Mouse (Mus musculus): Measurements from ENCODE around the gene Pfn4. TPM values are rescaled to one million over a fixed set of nuclear protein-coding genes. Genes with fewer than 3 reads are reported as not detected.
A peak's percentile ranks its signal among the peaks of the same experiment; 100 is the strongest.
"Not testable (repeated sequence)": the region's sequence is repeated elsewhere in the genome, so short reads cannot be mapped to it uniquely, and the experiment has no call there.

The Pfn4 gene
- polyA plus RNA-seq, 1 experiment from 2014 or later: 5.8 TPM

- Histone ChIP-seq H3K4me3 (no peak overlapping the region), H3K27me3 (no peaks in the 10 kb centered on the region), H3K9ac (no peak overlapping the region), H3K36me3 (no peaks in the 10 kb centered on the region), H3K9me3 (replicated peaks) (no peaks in the 10 kb centered on the region), H3K27ac (no peak overlapping the region), H3K4me1 (no peaks in the 10 kb centered on the region), H3K4me2 (replicated peaks) (no peak overlapping the region)
- 93% methylated on average over 1 of the region's 1 CpGs for WGBS
- no peak for ATAC-seq (ENCODE audit: low FRiP score)
These were observed 11.8 kb upstream of the Pfn4 start for GRCm38 (mm10) chr12:4757060-4757459.

- peak; percentile 44 for ATAC-seq (ENCODE audit: low FRiP score)
- Histone ChIP-seq H3K36me3 (no peaks in the 10 kb centered on the region), H3K27me3 (no peaks in the 10 kb centered on the region), H3K9ac (peak overlapping the region; percentile 78), H3K9me3 (replicated peaks) (no peaks in the 10 kb centered on the region), H3K4me1 (peaks cover 3% of the 10 kb centered on the region), H3K27ac (peak overlapping the region; percentile 94), H3K4me2 (replicated peaks) (peak overlapping the region; percentile 66), H3K4me3 (peak overlapping the region; percentile 68)
- WGBS: 20% methylated on average over 13 of the region's 13 CpGs
These were observed 506 bp downstream of the Pfn4 start for GRCm38 (mm10) chr12:4769333-4769723.

GRCm38 (mm10) chr12:4774895-4775587, 6.2 kb downstream of the Pfn4 start:
- Histone ChIP-seq H3K4me2 (replicated peaks) (no peak overlapping the region), H3K4me3 (no peak overlapping the region), H3K27me3 (no peaks in the 10 kb centered on the region), H3K4me1 (no peaks in the 10 kb centered on the region), H3K27ac (no peak overlapping the region), H3K9me3 (replicated peaks) (no peaks in the 10 kb centered on the region), H3K9ac (no peak overlapping the region), H3K36me3 (no peaks in the 10 kb centered on the region)
- ATAC-seq (ENCODE audit: low FRiP score): no peak
- WGBS: 94% methylated on average over 8 of the region's 8 CpGs

GRCm38 (mm10) chr12:4775588-4775949, 6.7 kb downstream of the Pfn4 start:
- no peaks in the 10 kb centered on the region for H3K4me1 ChIP-seq
- H3K4me2 ChIP-seq (replicated peaks): no peak overlapping the region
- WGBS: 79% methylated on average over 9 of the region's 9 CpGs
- H3K36me3 ChIP-seq: no peaks in the 10 kb centered on the region
- no peaks in the 10 kb centered on the region for H3K27me3 ChIP-seq
- no peak overlapping the region for H3K9ac ChIP-seq
- no peak overlapping the region for H3K4me3 ChIP-seq
- no peaks in the 10 kb centered on the region for H3K9me3 ChIP-seq (replicated peaks)
- no peak for ATAC-seq (ENCODE audit: low FRiP score)
- no peak overlapping the region for H3K27ac ChIP-seq

GRCm38 (mm10) chr12:4777734-4778133, 8.9 kb downstream of the Pfn4 start:
- Histone ChIP-seq H3K27me3 (no peaks in the 10 kb centered on the region), H3K9me3 (replicated peaks) (no peaks in the 10 kb centered on the region), H3K4me2 (replicated peaks) (no peak overlapping the region), H3K9ac (no peak overlapping the region), H3K4me1 (no peaks in the 10 kb centered on the region), H3K36me3 (no peaks in the 10 kb centered on the region), H3K27ac (no peak overlapping the region), H3K4me3 (no peak overlapping the region)
- 91% methylated on average over 6 of the region's 6 CpGs for WGBS
- ATAC-seq (ENCODE audit: low FRiP score): no peak

GRCm38 (mm10) chr12:4780245-4780644, 11.4 kb downstream of the Pfn4 start:
- no peak for ATAC-seq (ENCODE audit: low FRiP score)
- no peak overlapping the region for H3K4me2 ChIP-seq (replicated peaks)
- H3K4me3 ChIP-seq: no peak overlapping the region
- whole genome bisulfite sequencing: 74% methylated on average over 2 of the region's 2 CpGs
- no peaks in the 10 kb centered on the region for H3K36me3 ChIP-seq
- H3K27me3 ChIP-seq: no peaks in the 10 kb centered on the region
- H3K4me1 ChIP-seq: no peaks in the 10 kb centered on the region
- H3K9me3 ChIP-seq (replicated peaks): no peaks in the 10 kb centered on the region
- no peak overlapping the region for H3K9ac ChIP-seq
- H3K27ac ChIP-seq: no peak overlapping the region

GRCm38 (mm10) chr12:4781270-4781669, 12.4 kb downstream of the Pfn4 start:
- no peaks in the 10 kb centered on the region for H3K27me3 ChIP-seq
- no peaks in the 10 kb centered on the region for H3K9me3 ChIP-seq (replicated peaks)
- H3K4me3 ChIP-seq: no peak overlapping the region
- no peak for ATAC-seq (ENCODE audit: low FRiP score)
- no peak overlapping the region for H3K27ac ChIP-seq
- no peak overlapping the region for H3K9ac ChIP-seq
- H3K4me2 ChIP-seq (replicated peaks): no peak overlapping the region
- WGBS: 85% methylated on average over 1 of the region's 1 CpGs
- no peaks in the 10 kb centered on the region for H3K4me1 ChIP-seq
- H3K36me3 ChIP-seq: no peaks in the 10 kb centered on the region

- H3K27ac ChIP-seq; ATAC-seq (ENCODE audit: low FRiP score); H3K4me2 ChIP-seq (replicated peaks); H3K36me3 ChIP-seq; H3K9ac ChIP-seq; H3K9me3 ChIP-seq (replicated peaks); H3K27me3 ChIP-seq; H3K4me1 ChIP-seq; H3K4me3 ChIP-seq: not testable (repeated sequence)
- 95% methylated on average over 9 of the region's 9 CpGs for WGBS
These were observed 13.0 kb downstream of the Pfn4 start for GRCm38 (mm10) chr12:4781725-4782404.

- no peaks in the 10 kb centered on the region for H3K36me3 ChIP-seq
- H3K27me3 ChIP-seq: no peaks in the 10 kb centered on the region
- H3K4me1 ChIP-seq: no peaks in the 10 kb centered on the region
- ATAC-seq (ENCODE audit: low FRiP score): no peak
- H3K9ac ChIP-seq: no peak overlapping the region
- H3K27ac ChIP-seq: no peak overlapping the region
- no peaks in the 10 kb centered on the region for H3K9me3 ChIP-seq (replicated peaks)
- H3K4me3 ChIP-seq: no peak overlapping the region
- 41% methylated on average over 5 of the region's 5 CpGs for WGBS
- H3K4me2 ChIP-seq (replicated peaks): no peak overlapping the region
These were observed 14.8 kb downstream of the Pfn4 start for GRCm38 (mm10) chr12:4783598-4783997.

- Histone ChIP-seq H3K9me3 (replicated peaks) (no peaks in the 10 kb centered on the region), H3K4me1 (no peaks in the 10 kb centered on the region), H3K27me3 (no peaks in the 10 kb centered on the region), H3K4me2 (replicated peaks) (no peak overlapping the region), H3K4me3 (no peak overlapping the region), H3K36me3 (no peaks in the 10 kb centered on the region), H3K27ac (no peak overlapping the region), H3K9ac (no peak overlapping the region)
- ATAC-seq (ENCODE audit: low FRiP score): no peak
- WGBS: 79% methylated on average over 2 of the region's 2 CpGs
These were observed 15.6 kb downstream of the Pfn4 start for GRCm38 (mm10) chr12:4784466-4784865.

GRCm38 (mm10) chr12:4788128-4788527, 19.3 kb downstream of the Pfn4 start:
- 95% methylated on average over 25 of the region's 25 CpGs for WGBS
- H3K27ac ChIP-seq; H3K4me2 ChIP-seq (replicated peaks); H3K4me3 ChIP-seq; H3K36me3 ChIP-seq; H3K4me1 ChIP-seq; H3K27me3 ChIP-seq; H3K9me3 ChIP-seq (replicated peaks); H3K9ac ChIP-seq; ATAC-seq (ENCODE audit: low FRiP score): not testable (repeated sequence)

- Histone ChIP-seq H3K9me3 (replicated peaks) (no peaks in the 10 kb centered on the region), H3K4me1 (no peaks in the 10 kb centered on the region), H3K36me3 (no peaks in the 10 kb centered on the region), H3K4me2 (replicated peaks) (no peak overlapping the region), H3K4me3 (no peak overlapping the region), H3K27ac (no peak overlapping the region), H3K9ac (no peak overlapping the region), H3K27me3 (no peaks in the 10 kb centered on the region)
- WGBS: 60% methylated on average over 1 of the region's 1 CpGs
- ATAC-seq (ENCODE audit: low FRiP score): no peak
These were observed 24.9 kb downstream of the Pfn4 start for GRCm38 (mm10) chr12:4793718-4794117.

GRCm38 (mm10) chr12:4797471-4797870, 28.6 kb downstream of the Pfn4 start:
- H3K4me1 ChIP-seq; H3K36me3 ChIP-seq; H3K4me2 ChIP-seq (replicated peaks); H3K9me3 ChIP-seq (replicated peaks); H3K27me3 ChIP-seq; H3K9ac ChIP-seq; H3K4me3 ChIP-seq; H3K27ac ChIP-seq; ATAC-seq (ENCODE audit: low FRiP score): not testable (repeated sequence)
- 77% methylated on average over 6 of the region's 6 CpGs for WGBS

All from hindbrain, embryonic 12.5 days (tissue).